Mouse (Mus musculus) lung, embryonic 14.5 days (tissue): ENCODE measurements at regions not wholly inside any gene's neighbourhood (a gene's known extent, or its start where the extent isn't known, plus 50 kb on each side); places are given as distances from the start of the nearest gene placed in this dataset.

Source experiments
- ATAC-seq: fragments of 200-750 bp; cut with Nextera tagmentation; 2 replicates; pipeline ENCODE4 v1.8.0; 2017; ENCODE audit warnings: mild to moderate bottlenecking, moderate TSS enrichment, moderate library complexity; ENCODE audit not compliant: insufficient read depth
- DNase-seq: peaks from one replicate; pipeline ENCODE4 v3.0.0-alpha.2; 2015
- H3K27ac ChIP-seq: fragments of 300-500 bp; sonication (generic); 2 replicates; pipeline ENCODE4 v1.5.1; 2014; ENCODE audit warnings: low read depth, mild to moderate bottlenecking, moderate library complexity
- H3K27me3 ChIP-seq: fragments of 300-500 bp; sonication (generic); 2 replicates; pipeline ENCODE4 v1.6.1; 2014; ENCODE audit warnings: low read length, control low read depth; ENCODE audit not compliant: insufficient read depth
- H3K36me3 ChIP-seq: fragments of 300-500 bp; sonication (generic); 2 replicates; pipeline ENCODE4 v1.6.1; 2014; ENCODE audit warnings: control low read depth; ENCODE audit not compliant: insufficient read depth
- H3K4me1 ChIP-seq: fragments of 300-500 bp; sonication (generic); 2 replicates; pipeline ENCODE4 v1.6.1; 2014; ENCODE audit warnings: antibody characterized with exemption, control low read depth; ENCODE audit not compliant: insufficient read depth
- H3K4me2 ChIP-seq: fragments of 300-500 bp; sonication (generic); 2 replicates; pipeline ENCODE4 v1.6.1; 2014; ENCODE audit warnings: mild to moderate bottlenecking
- H3K4me3 ChIP-seq: fragments of 300-500 bp; sonication (generic); 2 replicates; pipeline ENCODE4 v1.5.1; 2014; ENCODE audit warnings: low read depth, low read length
- H3K9ac ChIP-seq: fragments of 300-500 bp; sonication (generic); 2 replicates; pipeline ENCODE4 v1.6.1; 2014
- H3K9me3 ChIP-seq: fragments of 300-500 bp; sonication (generic); 2 replicates; pipeline ENCODE4 v1.6.1; 2016; ENCODE audit warnings: low read depth, low read length, control low read depth
- CTCF ChIP-seq: IDR thresholded peaks from 2 replicates; pipeline ENCODE4 v1.5.1; 2016; ENCODE audit warnings: antibody characterized with exemption, low read depth
- WGBS: fragments of 180-500 bp; shearing (Covaris S2); extraction: QIAGEN DNeasy Blood & Tissue Kit; methylation state at CpG from one replicate; pipeline ENCODE4 v1.1.7; 2014; 5-methylcytosine and 5-hydroxymethylcytosine counted together

DNA sequence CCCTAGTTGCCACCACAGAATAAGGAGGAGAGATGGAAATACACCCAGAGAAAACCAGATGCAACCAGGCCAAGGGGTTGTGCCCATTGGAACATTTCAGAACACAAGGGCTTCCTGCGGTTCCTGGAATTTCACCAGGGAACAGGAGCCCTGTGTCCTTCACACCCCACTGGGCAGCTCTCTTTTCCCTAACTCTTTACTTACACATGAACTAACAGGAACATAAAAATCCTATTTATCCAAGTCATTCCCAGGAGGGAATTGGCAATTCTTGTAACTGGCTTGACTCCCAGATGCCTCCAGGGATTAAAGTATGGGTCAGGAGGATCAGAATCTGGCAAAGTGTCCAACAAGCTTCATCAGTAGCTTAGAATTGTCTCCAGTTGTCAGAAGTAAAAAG lies 62.2 kb upstream of the Glycam1 start:
- DNase-seq (peak; percentile 58), ATAC-seq (peak; percentile 56; the same call in 1 of the 2 replicates)
- 45% methylated on average over 1 of the region's 1 CpGs for WGBS
- peak overlapping the region; percentile 12; the same call in 1 of the 2 replicates for H3K27ac ChIP-seq
- H3K36me3 ChIP-seq, result no peaks in the 10 kb centered on the region
- no peak overlapping the region for H3K9ac ChIP-seq
- H3K9me3 ChIP-seq, result no peaks in the 10 kb centered on the region
- H3K4me2 ChIP-seq, result no peak overlapping the region
- no peaks in the 10 kb centered on the region for H3K4me1 ChIP-seq
- no peak overlapping the region for H3K4me3 ChIP-seq
- TF ChIP-seq CTCF, result no peak
- H3K27me3 ChIP-seq, result no peaks in the 10 kb centered on the region
